Mouse (Mus musculus) urinary bladder, postnatal 4 days (tissue): Measurements from ENCODE around the gene Nabp2.

Experiments used
- DNase-seq, 2 experiments: peaks; one replicate each; pipeline ENCODE4 v3.0.0; 2021 to 2022; ENCODE audit warnings: low spot score in 2 of 2

The Nabp2 gene

GRCm38 (mm10) chr10:128429052-128429451 is 17.8 kb upstream of the Nabp2 start:
- no peak for DNase-seq

- no peak for DNase-seq
Observed at GRCm38 (mm10) chr10:128425260-128425659, 14.0 kb upstream of the Nabp2 start.

GRCm38 (mm10) chr10:128424604-128425003 is 13.3 kb upstream of the Nabp2 start:
- no peak for DNase-seq

GRCm38 (mm10) chr10:128422426-128422825 is 11.1 kb upstream of the Nabp2 start:
- DNase-seq: no peak

- DNase-seq: no peak
Observed at GRCm38 (mm10) chr10:128414848-128415247, 3.6 kb upstream of the Nabp2 start.

- DNase-seq: no peak
Observed at GRCm38 (mm10) chr10:128413076-128413475, 1.8 kb upstream of the Nabp2 start.

- no peak for DNase-seq
Observed at GRCm38 (mm10) chr10:128412558-128412957, 1.3 kb upstream of the Nabp2 start.

GRCm38 (mm10) chr10:128412055-128412381 is 726 bp upstream of the Nabp2 start:
- DNase-seq: no peak

GRCm38 (mm10) chr10:128410560-128410845 is 789 bp downstream of the Nabp2 start:
- no peak for DNase-seq

GRCm38 (mm10) chr10:128409692-128410559 is 1.4 kb downstream of the Nabp2 start:
- peak; percentile 95 to 96 for DNase-seq

- DNase-seq: no peak
Observed at GRCm38 (mm10) chr10:128408591-128409535, 2.4 kb downstream of the Nabp2 start.

- no peak for DNase-seq
Observed at GRCm38 (mm10) chr10:128403931-128404330, 7.4 kb downstream of the Nabp2 start.

GRCm38 (mm10) chr10:128401638-128402037 is 9.7 kb downstream of the Nabp2 start:
- no peak for DNase-seq

- no peak for DNase-seq
Observed at GRCm38 (mm10) chr10:128401056-128401455, 10.2 kb downstream of the Nabp2 start, which contains the start of gene Slc39a5. TSS of gene Slc39a5 (minus strand) at chr10:128401229.

- DNase-seq: no peak
Observed at GRCm38 (mm10) chr10:128400338-128400737, 11.0 kb downstream of the Nabp2 start.

- DNase-seq: no peak
Observed at GRCm38 (mm10) chr10:128397466-128397865, 13.8 kb downstream of the Nabp2 start.

- no peak for DNase-seq
Observed at GRCm38 (mm10) chr10:128396716-128397264, 14.5 kb downstream of the Nabp2 start.

- DNase-seq: no peak
Observed at GRCm38 (mm10) chr10:128396017-128396673, 15.1 kb downstream of the Nabp2 start.

- no peak for DNase-seq
Observed at GRCm38 (mm10) chr10:128391850-128392249, 19.4 kb downstream of the Nabp2 start.

- no peak for DNase-seq
Observed at GRCm38 (mm10) chr10:128390366-128390765, 20.9 kb downstream of the Nabp2 start.

- DNase-seq: no peak
Observed at GRCm38 (mm10) chr10:128389570-128389969, 21.7 kb downstream of the Nabp2 start.

- DNase-seq: no peak
Observed at GRCm38 (mm10) chr10:128388941-128389340, 22.4 kb downstream of the Nabp2 start.
